Mouse (Mus musculus) ovary, postnatal 36 days (tissue): ENCODE results near the gene Rnpepl1.
"Not testable (repeated sequence)": the region's sequence is repeated elsewhere in the genome, so short reads cannot be mapped to it uniquely, and the experiment has no call there.

Experiments
- DNase-seq: peaks from one replicate; pipeline ENCODE4 v3.0.0; 2022; ENCODE audit warnings: low spot score, mixed read lengths

Rnpepl1 gene

DNA sequence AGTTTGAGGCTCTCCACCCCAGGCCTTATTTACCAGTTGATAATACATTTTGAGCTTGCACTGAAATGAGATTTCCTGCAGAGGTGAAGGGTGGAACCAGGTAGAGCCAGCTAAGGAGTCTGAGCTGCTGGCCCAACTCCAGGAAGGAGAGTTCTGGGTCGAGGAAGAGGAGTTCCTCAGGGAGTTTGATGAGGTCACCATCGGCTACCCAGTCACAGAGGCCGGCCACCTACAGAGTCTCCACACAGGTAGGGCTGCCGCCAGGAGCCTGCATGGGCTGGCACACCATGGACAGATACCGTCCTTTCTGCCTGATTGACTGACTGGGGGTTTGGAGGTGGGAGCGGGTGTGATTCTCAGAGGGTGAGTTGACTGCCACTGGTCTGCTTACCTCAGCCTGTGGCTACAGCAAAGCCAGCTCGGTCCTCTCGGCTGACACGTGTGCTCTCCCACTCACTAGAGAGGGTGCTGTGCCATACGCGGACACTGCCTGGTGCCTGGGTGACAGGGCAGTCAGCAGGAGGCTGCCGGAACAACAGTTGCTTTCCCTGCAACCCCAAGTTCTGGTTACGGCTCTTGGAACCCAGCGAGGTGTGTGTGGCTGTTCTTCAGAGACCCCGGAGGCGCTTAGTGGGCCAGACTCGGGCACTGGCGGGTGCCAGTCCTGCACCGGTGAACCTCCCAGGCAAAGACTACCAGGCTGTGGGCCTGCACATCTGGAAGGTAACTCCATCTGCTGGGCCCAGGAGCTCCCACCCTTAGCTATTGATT lies 32.8 kb downstream of the Rnpepl1 start:
- DNase-seq: no peak

DNA sequence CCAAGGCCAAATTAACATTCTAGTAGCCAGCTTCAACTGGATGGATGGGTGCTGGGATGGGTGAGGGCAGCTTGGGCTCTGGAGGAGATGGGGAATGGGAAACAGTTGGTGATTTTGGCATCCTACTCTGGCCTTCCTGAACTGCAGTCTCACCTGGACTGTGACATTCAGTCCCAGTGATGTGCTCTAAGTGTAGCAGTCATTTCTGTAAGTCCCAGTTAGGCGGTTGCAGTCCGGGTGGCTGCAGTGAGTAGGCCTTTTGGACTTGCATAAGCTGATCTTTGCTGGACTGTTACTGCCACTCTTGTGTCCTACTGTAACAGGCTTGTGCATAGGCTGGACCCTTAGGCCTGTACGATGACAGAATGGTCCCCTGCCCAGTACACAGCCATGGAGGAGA lies 37.4 kb downstream of the Rnpepl1 start:
- DNase-seq: no peak

DNA sequence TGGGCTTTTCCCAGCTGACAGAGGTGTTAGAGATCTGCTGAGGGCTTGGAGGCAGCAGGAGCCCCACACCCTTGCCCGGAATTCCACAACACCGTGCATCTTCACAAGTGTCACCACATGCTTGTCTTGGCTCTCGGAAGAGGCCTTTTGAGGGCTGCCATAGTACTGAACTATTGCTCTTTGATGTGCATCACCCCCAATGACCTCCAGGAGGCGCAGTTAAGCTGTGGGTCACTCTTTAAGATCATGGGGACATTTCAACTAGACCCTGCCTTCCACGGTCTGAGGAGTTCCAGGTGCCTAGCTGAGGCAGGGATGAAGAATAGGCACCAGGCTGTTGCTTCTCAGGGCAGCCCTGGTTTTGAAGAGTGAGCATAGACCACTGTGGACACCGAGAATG lies 38.8 kb downstream of the Rnpepl1 start:
- no peak for DNase-seq

DNA sequence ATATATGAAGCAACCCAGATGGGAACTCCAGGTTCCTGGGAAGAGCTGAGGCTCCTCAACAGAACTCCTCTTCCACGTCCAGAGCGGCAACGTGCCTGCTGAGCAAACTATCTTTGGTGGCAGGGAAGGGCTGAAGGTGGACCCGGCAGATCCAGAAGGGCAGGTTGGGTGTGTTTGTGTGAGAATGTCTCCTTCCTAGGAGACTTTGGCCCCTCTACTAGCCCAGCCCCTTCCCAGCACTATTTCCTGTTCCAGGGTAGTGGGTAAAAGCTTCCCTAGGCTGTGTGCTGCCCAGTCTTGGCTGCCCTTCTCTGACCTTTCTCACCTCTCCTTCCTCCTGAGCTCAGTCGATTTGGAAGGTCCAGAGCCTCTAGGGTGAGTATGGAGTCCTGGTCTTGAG lies 40.0 kb downstream of the Rnpepl1 start, which contains the start of gene Gpr35:
Gene Gpr35, plus strand, starts transcription at position 259 of the 400 bp plus-strand sequence.
- DNase-seq: no peak

DNA sequence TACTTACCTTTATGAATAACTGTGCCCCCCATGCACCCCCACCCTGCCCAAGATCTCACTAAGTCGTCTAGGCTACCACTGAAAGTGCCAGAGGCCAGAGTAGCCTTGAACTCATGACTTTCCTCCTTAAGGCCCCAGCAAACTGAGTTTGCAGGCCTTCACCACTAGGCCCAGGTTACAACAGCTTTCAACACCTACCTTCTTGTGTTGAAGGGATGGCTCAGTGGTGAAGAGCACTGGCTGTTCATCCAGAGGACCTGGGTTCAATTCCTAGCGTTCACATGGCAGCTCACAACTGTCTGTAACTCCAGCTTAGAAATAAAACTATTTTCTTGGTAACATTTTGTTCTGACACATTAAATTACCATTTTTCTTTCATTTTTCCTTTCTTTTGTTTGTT lies 43.1 kb downstream of the Rnpepl1 start:
- no peak for DNase-seq

DNA sequence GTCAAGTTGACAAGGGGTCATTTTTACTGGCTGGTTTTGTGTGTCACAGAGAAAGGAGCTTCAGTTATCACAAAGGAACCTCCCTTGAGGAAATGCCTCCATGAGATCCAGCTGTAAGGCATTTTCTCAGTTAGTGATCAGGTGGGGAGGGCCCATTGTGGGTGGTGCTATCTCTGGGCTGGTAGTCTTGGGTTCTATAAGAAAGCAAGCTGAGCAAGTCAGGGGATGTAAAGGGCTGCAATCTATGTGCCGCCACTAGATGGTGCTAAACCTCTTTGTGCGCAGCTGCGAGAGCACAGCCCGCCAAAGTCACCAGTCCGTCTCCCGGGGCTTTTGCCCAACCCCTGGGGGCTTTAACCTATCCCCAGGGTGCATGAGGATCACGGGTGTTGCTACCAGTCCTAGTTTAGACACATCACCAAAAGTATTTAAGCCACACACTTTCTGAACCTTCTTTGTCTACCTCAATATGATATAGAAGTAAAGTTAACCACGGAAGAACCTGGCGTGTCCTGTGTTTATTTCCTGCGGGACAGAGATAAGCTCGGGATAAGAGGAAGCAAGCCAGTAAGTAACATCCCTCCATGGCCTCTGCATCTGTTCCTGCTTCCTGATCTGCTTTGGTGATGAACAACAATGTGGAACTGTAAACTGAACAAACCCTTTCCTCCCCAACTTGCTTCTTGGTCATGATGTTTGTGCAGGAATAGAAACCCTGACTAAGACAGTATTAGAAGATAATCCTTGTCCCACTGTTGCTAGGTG lies 46.2 kb downstream of the Rnpepl1 start:
- DNase-seq: peak; percentile 63

DNA sequence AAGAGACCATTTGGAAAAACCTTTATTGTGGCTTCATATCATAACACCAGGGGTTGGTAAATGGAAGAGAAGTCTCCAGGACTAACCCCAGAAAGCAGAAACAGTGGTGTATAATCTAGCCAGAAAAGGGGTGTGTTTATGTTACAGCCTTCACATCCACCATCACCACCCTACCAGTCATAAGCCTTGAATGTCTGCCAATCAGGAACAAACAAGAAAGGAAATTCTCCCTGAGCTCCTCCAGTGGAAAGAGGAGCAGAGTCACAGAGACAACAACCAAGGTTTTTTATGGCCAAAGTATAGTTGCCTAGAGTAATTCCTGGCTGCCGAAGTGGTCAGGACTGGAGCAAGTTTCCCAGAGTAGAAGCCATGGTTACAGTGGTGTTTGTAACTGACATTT lies 48.4 kb downstream of the Rnpepl1 start:
- DNase-seq: peak; percentile 1

DNA sequence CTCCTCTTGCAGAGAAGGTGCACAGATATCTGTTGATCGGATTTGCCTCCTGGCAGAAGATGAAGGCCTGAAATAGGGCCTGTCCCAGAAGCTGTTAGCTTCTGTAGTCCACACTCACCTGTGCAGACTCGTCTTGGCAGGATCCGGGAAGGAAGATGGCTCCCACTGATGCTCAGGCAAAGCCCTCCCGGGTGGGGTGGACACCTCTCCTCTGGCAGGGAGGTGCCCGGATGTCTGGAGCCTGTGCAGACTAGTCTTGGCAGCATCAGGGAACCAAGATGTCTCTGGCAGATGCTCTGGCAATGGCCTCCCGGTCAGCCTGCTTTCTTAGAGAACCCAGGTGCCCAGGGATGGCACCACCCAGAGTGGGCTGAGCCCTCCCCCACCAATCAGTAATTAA lies 60.2 kb downstream of the Rnpepl1 start:
- DNase-seq: not testable (repeated sequence)

DNA sequence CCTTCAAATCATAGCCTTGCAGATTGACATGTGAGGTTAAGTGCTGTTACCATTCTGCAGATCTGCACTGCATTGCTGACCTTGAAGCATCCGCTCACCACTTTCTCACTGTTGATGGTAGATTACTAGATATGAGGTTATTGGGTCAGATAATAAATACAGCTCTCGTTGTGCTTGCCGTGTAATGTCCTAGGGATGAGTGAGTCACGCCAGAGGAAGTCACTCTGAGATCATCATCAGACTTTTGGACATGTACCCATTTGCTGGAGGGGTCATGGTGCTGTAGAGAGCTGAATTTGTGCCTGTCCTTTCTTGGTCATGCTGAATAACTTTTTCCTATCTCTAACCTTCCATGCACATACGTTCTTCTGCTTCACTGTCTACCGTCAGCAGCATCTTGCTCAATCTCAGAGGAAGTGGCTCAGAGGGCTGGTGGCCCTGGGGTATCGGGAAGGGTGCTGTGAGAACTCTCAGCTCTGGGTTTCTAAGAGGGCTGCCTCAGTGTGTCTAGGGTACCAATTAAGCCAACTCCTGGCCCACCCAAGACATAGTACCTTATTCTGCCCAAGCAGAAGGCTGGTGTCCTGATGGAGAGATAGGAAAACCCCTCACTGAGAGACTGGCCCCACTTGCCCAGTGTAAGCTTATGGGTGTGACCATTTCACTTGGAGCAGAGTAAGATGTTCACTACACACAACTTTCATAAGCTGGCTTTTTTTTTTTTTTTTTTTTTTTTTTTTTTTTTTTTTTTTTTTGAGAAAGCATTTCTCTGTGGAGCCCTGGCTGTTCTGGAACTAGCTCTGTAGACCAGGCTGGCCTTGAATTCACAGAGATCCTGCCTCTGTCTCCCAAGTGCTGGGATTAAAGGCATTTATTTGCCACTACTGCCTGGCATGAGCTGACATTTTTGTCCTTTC lies 61.6 kb downstream of the Rnpepl1 start:
- no peak for DNase-seq

DNA sequence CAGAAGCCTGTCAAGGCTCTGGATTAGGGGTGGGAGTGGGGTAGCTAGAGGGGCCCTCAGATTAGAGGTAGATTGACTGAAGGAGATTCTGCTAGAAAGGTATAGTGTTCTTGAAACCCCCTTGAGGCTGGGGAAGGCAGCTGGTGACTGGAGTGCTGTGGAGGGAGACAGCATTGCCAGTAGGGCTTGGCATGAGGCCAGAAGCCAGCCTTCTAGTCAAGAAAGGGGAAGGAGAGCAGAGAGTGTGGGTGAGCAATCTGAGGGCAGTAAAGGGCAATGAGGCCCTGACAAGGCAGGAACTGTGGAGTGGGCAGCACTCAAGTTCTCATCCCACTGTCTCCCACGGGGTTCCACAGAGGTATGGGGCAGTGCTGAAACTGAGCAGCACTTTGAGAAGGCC lies 62.3 kb downstream of the Rnpepl1 start:
- peak; percentile 47 for DNase-seq
